Mouse (Mus musculus) adrenal gland, adult 2 months (tissue): Measurements from ENCODE around the gene Styx. TPM values are rescaled to one million over a fixed set of nuclear protein-coding genes. Genes with fewer than 3 reads are reported as not detected.

ENCODE experiments used
- DNase-seq: peaks from one replicate; pipeline ENCODE4 v3.0.0; 2021
- long read RNA-seq: library from polyadenylated mRNA; stranded (forward); transcript quantifications from one replicate; pipeline ENCODE4 v2.0.0, GENCODE M21; 2021
- polyA plus RNA-seq: library from polyadenylated mRNA; depleted of rRNA; stranded (reverse); fragments of >200 nt; gene quantifications from 2 replicates; pipeline ENCODE4 v1.2.3, GENCODE M21; 2012; rRNA removed
- total RNA-seq, 2 experiments: library from RNA; stranded (reverse); gene quantifications; 2 replicates each; pipeline ENCODE4 v1.2.3; 2021

Gene Styx
- total RNA-seq (10 to 100 TPM; 26.2 to 28.1 TPM), polyA plus RNA-seq (22.3 and 24.1 TPM in 2 replicates)
- long read RNA-seq, full-length matches to known transcripts = 2 of 3 reads
- long read RNA-seq, partial matches to known transcripts = 0 of 3 reads
- long read RNA-seq, other reads (novel, unspliced or antisense) = 1 of 3 reads

- peak; percentile 99 for DNase-seq
Observed at GRCm38 (mm10) chr14:45350931-45351859, at the start of gene Styx. Gene Styx, plus strand, starts transcription at chr14:45351093.

- DNase-seq = no peak
Observed at GRCm38 (mm10) chr14:45303939-45304338, 47.0 kb upstream of the Styx start.

- DNase-seq = no peak
Observed at GRCm38 (mm10) chr14:45304389-45304788, 46.5 kb upstream of the Styx start.

- DNase-seq = no peak
Observed at GRCm38 (mm10) chr14:45305852-45306251, 45.0 kb upstream of the Styx start.

- no peak for DNase-seq
Observed at GRCm38 (mm10) chr14:45307630-45308328, 43.1 kb upstream of the Styx start.

- no peak for DNase-seq
Observed at GRCm38 (mm10) chr14:45309646-45310045, 41.2 kb upstream of the Styx start.

- DNase-seq = no peak
Observed at GRCm38 (mm10) chr14:45310101-45310500, 40.8 kb upstream of the Styx start.

- no peak for DNase-seq
Observed at GRCm38 (mm10) chr14:45316927-45317326, 34.0 kb upstream of the Styx start.

GRCm38 (mm10) chr14:45317921-45318411 lies 32.9 kb upstream of the Styx start:
- DNase-seq = no peak

GRCm38 (mm10) chr14:45318426-45319236 lies 32.3 kb upstream of the Styx start, which contains the start of gene Ero1l:
Gene Ero1l, minus strand, starts transcription at chr14:45318771.
- peak; percentile 93 for DNase-seq

GRCm38 (mm10) chr14:45319237-45319610 lies 31.7 kb upstream of the Styx start:
- DNase-seq = no peak

- no peak for DNase-seq
Observed at GRCm38 (mm10) chr14:45320111-45320510, 30.8 kb upstream of the Styx start.

- DNase-seq = no peak
Observed at GRCm38 (mm10) chr14:45321067-45321466, 29.8 kb upstream of the Styx start.

GRCm38 (mm10) chr14:45321622-45322021 lies 29.3 kb upstream of the Styx start:
- no peak for DNase-seq

GRCm38 (mm10) chr14:45322450-45322849 lies 28.4 kb upstream of the Styx start:
- no peak for DNase-seq

GRCm38 (mm10) chr14:45323320-45323719 lies 27.6 kb upstream of the Styx start:
- DNase-seq = no peak

GRCm38 (mm10) chr14:45325471-45325870 lies 25.4 kb upstream of the Styx start:
- peak; percentile 72 for DNase-seq

GRCm38 (mm10) chr14:45328072-45328713 lies 22.7 kb upstream of the Styx start:
- DNase-seq = no peak

- no peak for DNase-seq
Observed at GRCm38 (mm10) chr14:45329018-45329588, 21.8 kb upstream of the Styx start.

- DNase-seq = peak; percentile 93
Observed at GRCm38 (mm10) chr14:45329589-45330181, 21.2 kb upstream of the Styx start, which contains the start of gene Psmc6. Gene Psmc6, plus strand, starts transcription at chr14:45329788.
